Mouse (Mus musculus) olfactory bulb, adult 2 months (tissue): ENCODE measurements around the gene Agxt. TPM values are rescaled to one million over a fixed set of nuclear protein-coding genes. Genes with fewer than 3 reads are reported as not detected.

Source experiments
- H3K27ac ChIP-seq: fragments of 200-500 bp; 2 replicates; pipeline ENCODE4 v1.5.1; 2012; ENCODE audit warnings: low read depth, low read length; ENCODE audit not compliant: insufficient read depth
- H3K4me1 ChIP-seq: fragments of 200-500 bp; 2 replicates; pipeline ENCODE4 v1.6.1; 2012; ENCODE audit warnings: low read length; ENCODE audit not compliant: control insufficient read depth, insufficient read depth
- H3K4me3 ChIP-seq: fragments of 200-500 bp; 2 replicates; pipeline ENCODE4 v1.5.1; 2012; ENCODE audit warnings: mild to moderate bottlenecking, low read depth, low read length, moderate library complexity; ENCODE audit not compliant: insufficient read depth
- CTCF ChIP-seq: fragments of 200-500 bp; IDR thresholded peaks from 2 replicates; pipeline ENCODE4 v1.5.1; 2012; ENCODE audit warnings: low read depth, mild to moderate bottlenecking, low read length, moderate library complexity; ENCODE audit not compliant: insufficient read depth
- POLR2A ChIP-seq: fragments of 200-500 bp; IDR thresholded peaks from 2 replicates; pipeline ENCODE4 v1.6.1; 2012; ENCODE audit warnings: mild to moderate bottlenecking, low read depth, low read length, moderate library complexity; ENCODE audit not compliant: insufficient read depth
- WGBS: fragments of 180-500 bp; shearing (Covaris S2); methylation state at CpG from one replicate; pipeline ENCODE4 v1.1.7; 2018; 5-methylcytosine and 5-hydroxymethylcytosine counted together
- polyA plus RNA-seq: library from polyadenylated mRNA; stranded (reverse); fragments of >200 nt; gene quantifications from 2 replicates; pipeline ENCODE4 v1.2.4, GENCODE M21; 2012; ENCODE audit warnings: low replicate concordance; ENCODE audit not compliant: missing spikeins, insufficient read depth, insufficient read length

Agxt gene
- polyA plus RNA-seq, 1 experiment: not detected

DNA sequence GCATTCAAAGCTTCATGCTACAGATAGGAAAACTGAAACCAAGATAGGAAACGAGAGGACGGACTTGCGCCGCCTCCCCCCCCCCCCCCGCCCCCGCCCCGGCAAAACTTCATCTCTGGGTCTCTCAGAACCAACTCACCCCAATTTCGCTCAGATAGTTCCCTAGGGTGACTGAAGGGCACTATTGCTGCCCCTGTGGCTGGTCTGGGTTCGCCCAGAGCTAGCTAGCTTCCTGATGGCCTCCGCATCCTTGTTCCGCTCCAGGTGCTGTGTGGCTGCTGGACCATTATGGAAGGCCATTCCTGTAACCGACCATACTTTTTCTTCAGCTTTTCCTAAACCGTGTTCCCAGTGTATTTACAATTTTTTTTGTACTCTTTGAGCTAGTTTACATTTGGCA is 19.6 kb upstream of the Agxt start:
- peak overlapping the region; percentile 42 for H3K4me3 ChIP-seq
- H3K4me1 ChIP-seq: peaks cover 8% of the 10 kb centered on the region
- H3K27ac ChIP-seq: no peak overlapping the region
- 15% methylated on average over 13 of the region's 13 CpGs for WGBS
- TF ChIP-seq POLR2A: no peak
- TF ChIP-seq CTCF: no peak

DNA sequence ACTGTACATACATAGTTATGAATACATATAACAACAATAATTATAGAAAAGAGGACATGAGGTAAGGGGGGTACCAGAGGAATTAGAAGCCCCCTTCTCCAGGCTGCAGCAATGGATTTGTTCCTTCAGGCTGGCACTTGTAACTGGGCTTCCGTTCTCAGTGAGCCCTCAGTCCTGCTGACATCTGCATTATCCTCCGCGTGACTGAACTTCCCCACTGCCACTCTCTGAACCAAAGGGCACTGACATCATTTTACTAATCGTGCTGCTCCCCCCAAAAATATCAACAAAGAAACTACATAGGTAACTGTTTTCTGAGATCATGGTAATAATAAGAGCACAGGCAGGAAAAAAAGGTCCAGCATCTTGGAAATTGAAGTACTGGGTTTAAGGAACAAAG is 16.2 kb upstream of the Agxt start:
- Histone ChIP-seq H3K4me1 (peaks cover 8% of the 10 kb centered on the region), H3K27ac (no peak overlapping the region), H3K4me3 (no peak overlapping the region)
- no peak for TF ChIP-seq CTCF
- TF ChIP-seq POLR2A: no peak
- WGBS: 26% methylated on average over 4 of the region's 4 CpGs

DNA sequence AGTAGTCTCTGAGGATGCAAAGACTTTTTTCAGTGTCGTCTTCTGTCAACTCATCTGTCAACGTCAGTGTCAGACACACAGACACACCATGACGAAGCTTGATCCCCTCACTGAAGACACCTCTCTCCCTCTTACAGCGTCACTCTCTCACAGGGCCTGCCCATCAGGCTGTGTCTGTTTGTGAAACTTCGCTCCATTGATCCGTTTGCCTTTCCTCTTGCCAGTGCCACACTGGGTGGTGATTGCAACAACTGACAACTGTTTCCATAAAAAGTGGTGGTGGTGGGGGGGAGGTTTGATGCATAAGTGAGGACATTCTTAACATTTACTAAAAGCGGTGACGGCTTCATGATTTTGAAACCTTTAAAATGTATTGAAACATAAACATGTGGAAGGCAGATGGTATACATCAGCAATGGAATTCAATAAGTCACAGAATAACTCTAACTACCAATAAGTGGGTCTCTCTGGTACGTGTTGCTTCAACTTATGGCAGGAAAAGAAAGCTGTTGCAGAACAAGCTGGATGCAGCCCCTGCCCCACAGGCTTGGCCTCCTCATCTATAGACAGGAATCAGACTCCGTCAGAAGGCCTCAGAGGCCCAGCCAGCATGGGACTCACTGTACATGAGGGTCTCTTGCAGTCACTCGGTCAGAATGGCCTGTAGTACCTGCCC is 11.7 kb upstream of the Agxt start:
- 93% methylated on average over 11 of the region's 11 CpGs for WGBS
- Histone ChIP-seq H3K4me3 (no peak overlapping the region), H3K27ac (no peak overlapping the region), H3K4me1 (no peaks in the 10 kb centered on the region)
- TF ChIP-seq POLR2A: no peak
- TF ChIP-seq CTCF: no peak

DNA sequence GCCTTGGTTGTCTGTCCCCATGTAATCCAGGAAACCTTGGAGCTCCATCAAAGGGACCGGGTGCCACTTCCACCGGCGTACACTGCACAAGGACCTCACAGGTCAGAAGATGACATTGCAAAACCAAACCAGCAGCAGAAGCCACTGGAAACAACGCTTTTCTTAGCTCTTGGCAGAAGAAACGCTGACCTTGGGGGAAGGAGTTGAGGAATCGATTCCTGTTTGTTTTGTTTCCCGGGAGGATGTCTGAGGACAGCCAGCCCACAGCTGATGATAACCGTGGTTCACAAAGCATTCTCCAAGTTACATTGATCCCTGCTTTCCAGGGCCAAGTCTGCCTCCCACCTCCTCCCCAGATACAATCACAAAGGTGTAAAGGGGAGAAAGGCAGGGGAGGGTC is 11.0 kb upstream of the Agxt start:
- 71% methylated on average over 8 of the region's 8 CpGs for WGBS
- no peak for TF ChIP-seq POLR2A
- no peak for TF ChIP-seq CTCF

DNA sequence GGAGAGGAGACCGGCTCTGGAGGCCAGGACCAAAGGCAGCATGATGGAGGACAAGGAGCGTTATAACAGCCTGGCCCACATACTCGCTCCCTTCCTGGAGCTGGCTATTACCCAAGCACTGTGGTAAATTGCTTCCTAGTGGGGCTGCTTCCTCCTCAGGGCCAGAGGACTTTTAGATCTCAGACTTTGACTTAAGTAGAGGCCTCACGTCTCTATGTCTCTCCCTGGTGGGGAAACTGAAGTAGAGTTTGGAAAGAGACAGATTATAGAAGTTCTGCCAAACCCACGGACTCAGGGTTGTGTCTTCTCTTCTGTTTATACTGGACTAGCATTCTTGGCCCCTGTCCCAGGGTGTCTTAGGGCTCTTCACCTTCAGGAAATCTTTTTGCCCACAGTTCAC is 9.8 kb upstream of the Agxt start:
- H3K27ac ChIP-seq: no peak overlapping the region
- H3K4me1 ChIP-seq: no peaks in the 10 kb centered on the region
- H3K4me3 ChIP-seq: no peak overlapping the region
- WGBS: 48% methylated on average over 5 of the region's 5 CpGs
- TF ChIP-seq CTCF (no peak), POLR2A (no peak)

More for the DNA sequence above, 11.0 kb upstream of the Agxt start:
- H3K4me1 ChIP-seq: no peaks in the 10 kb centered on the region
- no peak overlapping the region for H3K27ac ChIP-seq
- H3K4me3 ChIP-seq: no peak overlapping the region

DNA sequence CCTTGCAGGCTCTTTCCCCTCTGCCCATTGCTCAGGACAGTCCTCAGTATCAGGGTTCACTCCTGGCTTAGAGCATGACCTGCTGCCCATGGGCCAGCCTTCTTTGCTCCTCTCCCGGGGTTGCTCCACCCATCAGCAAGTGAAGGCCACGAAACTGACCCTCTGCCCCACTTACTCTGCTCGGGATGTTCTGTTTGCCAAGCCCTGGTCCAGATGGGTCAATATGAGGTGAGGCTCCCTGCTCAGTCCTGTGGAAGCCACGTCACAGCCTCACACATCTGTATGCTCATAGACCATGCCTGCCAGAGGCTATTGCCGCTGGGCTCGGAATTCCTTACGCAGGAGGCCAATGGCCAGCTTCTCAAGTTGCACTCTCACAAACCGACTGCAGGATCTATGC is 6.8 kb upstream of the Agxt start:
- H3K27ac ChIP-seq: no peak overlapping the region
- 83% methylated on average over 8 of the region's 8 CpGs for WGBS
- no peak for TF ChIP-seq CTCF
- no peak for TF ChIP-seq POLR2A
- H3K4me3 ChIP-seq: no peak overlapping the region
- no peaks in the 10 kb centered on the region for H3K4me1 ChIP-seq

DNA sequence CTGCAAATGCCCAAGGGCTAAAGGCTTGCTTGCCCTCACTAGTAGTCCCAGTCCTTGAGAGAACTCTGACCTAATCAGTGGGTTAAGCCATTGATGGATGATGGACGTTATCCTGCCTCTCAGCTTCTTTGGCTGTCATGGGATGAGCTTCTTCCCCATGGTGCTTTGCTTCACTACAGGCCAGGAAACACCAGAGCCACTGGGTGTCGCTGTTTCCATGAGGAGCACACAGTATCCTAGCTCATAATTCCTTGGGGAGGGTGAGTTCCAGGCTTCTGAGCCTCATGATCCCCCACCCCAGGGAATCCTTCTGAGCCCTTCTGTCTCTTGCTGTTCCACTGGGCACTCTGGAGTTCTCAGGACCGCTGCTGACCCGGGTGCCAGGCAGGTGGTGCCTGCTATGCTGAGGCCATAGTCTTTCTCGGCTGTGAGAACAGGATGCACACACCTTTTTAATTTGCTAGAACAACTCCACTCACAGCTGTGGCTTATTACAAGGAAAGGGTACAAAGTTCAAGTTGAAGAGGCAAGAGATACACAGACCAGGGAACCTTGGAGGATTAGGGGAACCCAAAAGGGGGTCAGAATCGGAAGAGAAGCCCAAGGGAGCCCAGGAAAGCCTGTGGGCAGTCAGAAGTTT is 6.2 kb upstream of the Agxt start:
- Histone ChIP-seq H3K27ac (no peak overlapping the region), H3K4me3 (no peak overlapping the region), H3K4me1 (no peaks in the 10 kb centered on the region)
- TF ChIP-seq CTCF (no peak), POLR2A (no peak)
- 32% methylated on average over 6 of the region's 6 CpGs for WGBS

DNA sequence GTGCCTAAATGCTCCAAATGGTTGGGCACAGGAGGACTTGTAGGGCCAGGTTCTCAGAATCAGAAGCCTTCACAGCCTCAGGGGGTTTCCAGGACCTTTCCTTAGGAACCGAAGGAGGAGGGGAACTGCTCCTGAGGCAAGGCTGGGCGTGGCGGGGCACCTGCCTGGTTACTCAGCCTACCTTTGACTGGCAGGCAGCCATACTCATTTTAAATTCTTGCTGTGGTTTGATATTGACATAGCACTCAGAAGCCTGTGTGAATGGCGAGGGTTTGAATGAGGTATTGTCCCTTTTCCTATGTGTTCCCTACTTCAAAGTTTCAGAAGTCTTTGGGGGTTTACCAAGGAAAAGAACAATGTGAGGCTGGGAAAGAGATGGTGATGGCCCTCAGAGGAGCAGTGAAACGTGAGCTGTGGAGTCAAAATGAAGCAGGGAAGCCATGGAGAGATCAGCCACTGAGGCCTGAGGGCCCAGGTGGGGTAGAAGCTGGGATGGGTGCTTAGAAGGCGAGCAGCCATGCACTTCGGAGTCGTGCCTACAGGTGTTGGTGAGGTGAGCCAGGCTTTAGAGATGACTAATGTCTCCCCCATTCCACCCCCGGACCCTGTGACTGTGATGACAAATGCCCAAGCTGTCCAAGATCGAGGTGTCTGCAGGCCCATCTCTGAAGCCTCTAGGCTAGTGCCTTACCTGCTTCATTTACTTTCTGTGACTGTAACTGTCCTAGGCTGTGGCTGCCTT is 4.6 kb upstream of the Agxt start:
- TF ChIP-seq CTCF (no peak), POLR2A (no peak)
- WGBS: 83% methylated on average over 10 of the region's 10 CpGs
- H3K4me1 ChIP-seq: no peaks in the 10 kb centered on the region

DNA sequence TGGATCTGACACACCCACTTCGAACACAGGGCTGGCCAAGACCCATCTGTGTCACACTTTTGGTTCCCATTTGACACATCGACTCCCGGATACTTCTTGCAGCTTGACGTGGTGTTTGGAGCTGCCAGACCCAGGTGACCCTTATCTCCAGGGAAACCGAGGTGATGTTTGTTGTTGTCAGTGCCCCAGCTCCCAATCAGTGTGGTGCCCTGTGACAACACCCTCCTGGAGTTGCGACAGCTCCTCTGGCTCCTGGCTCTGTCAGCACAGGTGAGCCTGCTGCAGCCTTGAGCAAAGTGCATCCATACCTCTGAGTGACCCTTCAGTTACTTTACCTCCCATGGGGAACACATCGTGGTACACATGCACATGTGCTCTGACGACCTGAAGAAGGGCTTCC is 2.4 kb upstream of the Agxt start:
- Histone ChIP-seq H3K27ac (no peak overlapping the region), H3K4me1 (no peaks in the 10 kb centered on the region), H3K4me3 (no peak overlapping the region)
- 75% methylated on average over 8 of the region's 8 CpGs for WGBS
- no peak for TF ChIP-seq POLR2A
- no peak for TF ChIP-seq CTCF

More for the DNA sequence above, 4.6 kb upstream of the Agxt start:
- Histone ChIP-seq H3K4me3 (no peak overlapping the region), H3K27ac (no peak overlapping the region)
